Mouse (Mus musculus) neural tube, embryonic 10.5 days (tissue): ENCODE data around the gene Gm5105.

Experiments used
- DNase-seq: peaks from one replicate; pipeline ENCODE4 v3.0.0-alpha.2; 2017; ENCODE audit warnings: low spot score; ENCODE audit errors: extremely low spot score

Gene Gm5105

DNA sequence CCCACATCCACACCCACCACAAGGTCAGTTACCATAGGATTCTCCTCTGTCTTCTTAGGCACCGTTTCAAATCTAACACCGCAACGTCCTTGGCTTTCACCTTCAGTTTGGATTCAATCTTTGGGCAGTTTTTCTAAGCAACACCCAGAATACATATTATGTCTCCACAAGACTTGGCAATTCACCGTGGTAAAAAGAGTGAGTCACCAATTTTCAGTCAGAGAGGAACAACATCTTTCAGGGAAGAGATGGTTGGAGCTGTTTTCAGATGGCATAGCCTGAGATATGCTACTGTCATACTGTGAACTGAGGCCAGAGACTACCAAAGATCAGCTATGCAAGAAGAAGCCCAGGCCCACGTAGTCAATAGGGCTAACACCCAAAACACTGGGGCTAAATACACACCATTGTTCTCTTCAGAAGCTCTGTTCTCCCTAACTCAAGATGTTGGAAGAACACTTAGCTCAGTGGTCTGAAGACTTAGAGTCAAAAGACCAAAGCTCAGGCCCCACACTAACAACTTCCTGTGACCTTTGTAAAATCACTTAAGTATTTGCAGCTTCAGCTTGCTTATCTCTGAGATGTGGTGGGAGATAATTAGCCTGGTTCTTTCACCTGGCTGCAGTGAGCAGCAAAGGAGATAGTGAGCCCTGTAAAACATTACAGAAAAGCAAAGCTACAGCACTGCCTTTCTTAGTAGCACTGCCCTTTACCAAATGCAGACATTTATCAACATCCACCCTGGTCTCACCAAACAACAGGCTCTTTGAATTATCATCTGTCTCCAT lies 39.4 kb downstream of the Gm5105 start:
- no peak for DNase-seq

DNA sequence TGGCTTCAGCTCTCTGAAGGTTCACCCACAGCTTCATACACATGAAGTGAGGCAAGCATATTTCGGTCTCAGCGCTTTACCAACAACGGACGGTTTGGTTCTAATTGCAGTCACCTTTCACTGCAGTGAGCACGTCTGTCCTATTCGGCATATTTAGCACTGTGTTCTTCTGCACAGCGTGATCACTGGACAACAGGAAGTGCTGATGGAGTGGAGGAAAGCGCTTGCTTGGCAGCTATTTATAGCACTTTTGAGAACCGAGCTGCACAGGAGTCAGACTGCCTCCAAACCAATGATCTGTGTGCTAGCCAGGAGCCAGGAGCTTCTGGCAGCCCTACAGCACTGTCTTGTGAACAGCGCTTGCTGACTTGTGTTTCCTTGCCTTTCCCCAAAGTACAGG lies 40.9 kb downstream of the Gm5105 start:
- DNase-seq, result no peak

DNA sequence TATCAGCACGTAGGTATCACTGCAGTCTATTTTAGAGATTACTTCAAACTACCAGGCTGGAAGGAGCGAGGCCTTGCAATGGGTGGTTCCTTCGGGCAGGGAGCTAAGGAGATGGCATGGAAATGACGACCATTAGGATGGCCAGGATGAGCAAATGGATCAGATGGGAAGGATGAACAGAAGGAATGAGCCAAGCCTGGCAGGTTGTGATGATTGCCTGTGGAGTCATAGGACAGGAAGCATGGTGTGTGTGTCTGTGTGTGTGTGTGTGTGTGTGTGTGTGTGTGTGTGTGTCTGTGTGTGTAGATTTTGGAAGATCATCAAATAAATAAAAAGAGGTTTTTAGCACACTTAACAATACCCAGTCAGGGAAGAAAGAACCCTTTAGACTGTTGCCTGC lies 44.5 kb downstream of the Gm5105 start:
- no peak for DNase-seq

DNA sequence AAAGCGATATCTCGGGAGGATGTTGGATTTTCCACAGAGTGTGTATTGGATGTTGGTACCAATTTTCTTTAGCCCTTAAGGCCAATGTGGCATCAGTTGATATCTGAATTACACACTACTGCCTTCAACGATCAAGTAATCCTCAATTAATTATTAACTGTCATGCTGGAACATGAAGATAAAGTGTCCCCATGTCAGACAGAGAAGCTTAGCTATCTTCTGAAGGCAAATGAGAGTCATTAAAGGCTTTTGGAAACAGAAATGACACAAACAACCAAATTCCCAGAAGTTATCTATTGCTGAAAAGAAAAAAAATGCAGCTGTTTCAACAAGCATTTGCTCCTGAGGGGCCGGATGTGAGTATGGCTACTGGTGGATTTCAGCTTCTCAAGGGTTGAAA lies 45.2 kb downstream of the Gm5105 start:
- no peak for DNase-seq

DNA sequence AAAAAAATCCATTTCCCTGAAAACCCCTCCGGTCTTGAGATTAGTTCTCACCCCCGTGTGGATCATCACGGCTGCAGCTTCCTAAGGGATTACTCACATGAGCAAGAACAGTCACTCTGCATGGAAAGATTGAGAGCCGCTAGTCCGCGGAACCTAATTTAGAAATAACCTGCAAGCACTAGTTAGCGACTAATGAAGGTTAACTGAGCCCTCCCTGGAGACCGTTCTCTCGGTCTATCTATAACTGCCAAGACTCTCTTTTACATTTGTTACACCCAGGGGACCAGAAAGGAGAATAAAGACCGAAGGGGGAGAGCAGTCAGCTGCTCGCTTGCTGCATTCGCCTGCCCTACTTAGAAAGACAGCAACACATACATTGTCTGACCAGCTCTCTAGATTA lies 50.4 kb downstream of the Gm5105 start:
- DNase-seq, result no peak

DNA sequence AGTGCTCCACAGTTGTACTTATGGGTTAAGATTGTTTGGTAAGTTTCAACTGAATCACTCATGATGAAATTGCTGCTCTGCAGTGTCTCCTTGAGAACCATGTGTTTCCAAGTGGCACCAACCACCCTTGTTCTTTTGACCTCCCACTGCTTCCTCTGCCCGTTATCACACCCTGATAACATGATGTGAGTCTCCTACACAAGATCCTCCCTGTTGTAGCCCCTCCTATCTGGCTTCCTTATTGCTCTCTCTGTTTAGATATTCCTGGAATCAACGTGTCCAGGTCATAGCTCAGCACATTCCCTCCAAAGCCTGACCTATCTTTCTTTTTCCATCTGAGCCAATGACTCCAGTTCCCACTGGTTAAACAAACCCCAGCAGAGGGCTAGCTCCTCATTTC lies 52.5 kb downstream of the Gm5105 start:
- DNase-seq, result no peak

DNA sequence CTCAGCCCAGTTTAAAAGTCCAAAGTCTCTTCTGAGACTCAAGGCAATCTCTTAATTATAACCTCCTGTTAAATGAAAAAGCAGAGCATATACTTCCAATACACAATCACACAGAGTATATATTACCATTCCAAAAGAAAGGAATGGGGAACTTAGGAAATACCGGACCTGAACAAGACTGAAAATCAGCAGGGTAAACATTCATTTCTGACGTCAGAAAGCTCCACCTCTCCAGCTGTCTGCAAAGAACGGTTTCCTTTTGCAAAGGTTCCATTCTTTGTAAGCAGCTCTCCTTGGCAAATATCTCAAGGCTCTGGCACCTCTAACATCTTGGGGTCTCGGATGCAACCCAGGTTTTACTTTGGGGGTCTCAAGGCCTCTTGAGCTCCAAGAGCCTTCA lies 54.8 kb downstream of the Gm5105 start:
- DNase-seq, result no peak

DNA sequence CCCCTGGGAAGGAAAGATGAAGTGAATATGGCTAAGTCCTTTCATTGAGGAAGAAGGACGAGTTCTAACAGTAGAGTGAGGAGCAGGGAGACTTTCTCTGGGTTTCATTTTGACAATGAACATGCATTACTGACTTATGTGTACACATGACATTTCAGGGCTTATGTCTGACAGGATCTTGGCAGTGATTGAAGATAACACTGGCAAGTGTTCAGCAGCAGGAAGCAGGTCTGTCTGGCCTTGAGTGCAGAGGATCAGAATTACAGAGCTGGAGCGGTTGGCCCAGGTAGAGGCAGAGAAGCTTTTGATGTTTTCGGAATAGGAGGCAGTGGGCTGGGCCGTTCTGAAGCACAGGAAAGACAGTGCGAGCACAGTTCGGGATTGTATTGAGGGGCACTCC lies 59.0 kb downstream of the Gm5105 start:
- no peak for DNase-seq

DNA sequence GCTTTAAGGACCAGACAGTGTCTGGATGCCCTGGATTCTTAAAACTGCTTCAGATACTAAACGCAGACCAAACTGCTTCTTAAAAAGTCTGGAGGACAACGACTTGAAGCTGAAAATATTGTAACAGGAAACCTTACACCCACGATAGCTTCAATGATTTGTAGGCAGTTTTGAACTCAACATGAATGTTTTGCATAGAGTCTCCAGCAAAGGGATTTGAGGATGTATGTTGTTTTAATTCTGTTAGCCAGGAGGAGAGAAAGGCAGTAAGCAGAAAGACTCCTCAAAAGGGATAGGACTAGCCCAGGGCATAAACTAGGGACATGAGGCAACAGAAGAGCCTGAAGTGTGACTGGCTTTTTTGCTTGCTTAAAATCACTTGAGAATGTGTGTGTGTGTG lies 60.3 kb downstream of the Gm5105 start:
- no peak for DNase-seq

DNA sequence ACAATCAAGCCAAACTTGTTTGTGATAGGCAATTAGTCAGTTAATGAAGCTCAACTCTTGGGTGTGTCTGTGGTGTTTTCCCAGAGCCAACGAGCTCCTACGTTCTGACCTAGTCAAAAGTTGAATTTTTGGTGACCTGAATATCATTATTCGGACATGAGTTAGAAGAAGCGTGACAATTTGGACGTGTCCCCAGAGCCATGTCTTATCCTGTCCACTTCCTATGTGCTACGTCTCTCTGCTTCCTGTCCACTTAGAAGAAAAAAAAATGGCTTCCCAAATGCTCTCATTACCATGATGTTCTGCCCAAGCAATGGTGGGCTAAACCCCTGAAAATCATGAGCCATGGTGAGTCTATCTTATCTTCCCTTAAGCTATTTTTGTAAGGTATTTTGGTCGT lies 63.9 kb downstream of the Gm5105 start:
- DNase-seq, result no peak

DNA sequence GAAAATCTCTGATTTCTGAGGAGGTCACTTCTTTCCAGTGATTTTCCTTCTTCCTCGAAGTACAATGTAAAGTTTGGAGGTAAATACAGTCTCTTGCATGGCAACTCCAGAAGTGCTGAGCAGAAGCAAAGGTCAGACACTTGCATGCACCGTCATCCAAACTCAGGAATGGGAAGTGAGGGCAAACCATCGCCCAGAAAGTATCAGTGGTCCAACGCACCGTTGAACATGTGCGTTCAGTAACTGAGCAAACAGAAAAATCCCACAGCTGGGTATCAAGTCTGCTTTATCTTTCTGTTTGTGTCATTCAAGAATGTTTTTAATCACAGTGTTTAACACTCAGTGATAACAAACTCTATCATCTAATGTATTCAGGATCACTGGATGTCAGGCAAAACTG lies 64.6 kb downstream of the Gm5105 start:
- DNase-seq, result no peak

DNA sequence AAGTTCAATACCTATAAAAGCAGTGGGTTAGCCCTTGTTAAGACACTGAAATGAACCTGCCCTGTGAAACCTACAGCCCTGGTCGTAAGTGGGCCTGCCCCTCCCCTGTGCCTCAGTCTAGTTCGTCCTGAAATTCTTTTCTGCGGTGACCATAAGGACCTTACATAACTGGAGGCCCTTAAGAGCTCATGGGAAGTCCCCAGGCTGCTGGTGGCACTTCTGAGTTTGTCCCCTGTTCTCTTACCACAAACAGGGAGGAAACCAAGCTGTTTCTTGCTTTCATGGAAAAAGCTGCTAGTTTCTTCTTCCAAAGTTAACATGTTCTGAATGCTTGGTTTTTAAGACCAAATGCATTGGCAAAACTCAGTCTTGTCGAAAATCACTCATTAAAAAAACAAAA lies 65.3 kb downstream of the Gm5105 start:
- no peak for DNase-seq

DNA sequence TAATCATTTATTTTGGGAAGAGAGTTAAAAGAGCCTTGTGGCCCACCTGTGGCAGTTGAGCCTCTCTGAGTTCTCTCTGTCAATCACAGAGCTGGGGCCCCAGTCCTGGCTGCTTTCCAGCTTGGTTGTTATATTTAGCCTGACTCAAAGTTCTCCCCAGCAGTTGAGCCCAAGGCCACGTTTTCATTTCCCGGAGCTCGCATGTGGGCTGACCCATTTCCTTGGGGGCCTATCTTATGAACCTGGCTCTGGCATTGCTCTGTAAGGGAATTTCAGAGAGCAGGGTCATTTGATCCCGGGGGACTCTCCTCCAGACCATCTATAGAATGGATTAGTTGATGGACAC lies 66.5 kb downstream of the Gm5105 start:
- no peak for DNase-seq

DNA sequence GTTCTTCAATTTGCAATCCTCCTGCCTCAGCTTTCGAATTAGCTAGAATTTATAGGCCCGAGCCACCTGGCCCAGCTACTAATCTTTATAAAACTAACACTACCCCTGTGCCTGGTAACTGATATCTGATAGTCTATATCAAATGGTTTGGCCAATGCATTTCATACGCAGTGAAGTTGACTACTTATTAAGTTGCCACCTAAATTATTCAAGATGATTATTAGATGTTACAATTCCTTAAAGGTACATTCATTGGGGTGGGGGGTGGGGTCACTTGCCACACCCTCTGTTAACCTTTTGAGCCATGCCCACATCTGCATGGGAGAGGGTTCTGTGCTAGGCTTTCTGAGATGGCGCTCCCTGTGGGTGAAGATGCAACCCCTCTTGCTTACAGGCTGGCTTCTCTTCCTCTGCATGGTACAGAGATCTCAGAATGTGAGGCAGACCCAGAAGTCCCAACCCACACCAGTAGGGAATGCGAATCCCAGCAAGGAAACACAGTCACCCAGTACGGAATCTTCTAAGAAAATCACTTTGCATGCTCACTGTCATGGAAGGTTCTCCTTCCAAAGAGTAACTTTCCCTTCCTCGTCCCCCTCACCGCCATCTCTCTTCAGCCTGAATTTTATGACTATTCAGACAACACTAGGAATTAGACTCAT lies 67.0 kb downstream of the Gm5105 start:
- no peak for DNase-seq

DNA sequence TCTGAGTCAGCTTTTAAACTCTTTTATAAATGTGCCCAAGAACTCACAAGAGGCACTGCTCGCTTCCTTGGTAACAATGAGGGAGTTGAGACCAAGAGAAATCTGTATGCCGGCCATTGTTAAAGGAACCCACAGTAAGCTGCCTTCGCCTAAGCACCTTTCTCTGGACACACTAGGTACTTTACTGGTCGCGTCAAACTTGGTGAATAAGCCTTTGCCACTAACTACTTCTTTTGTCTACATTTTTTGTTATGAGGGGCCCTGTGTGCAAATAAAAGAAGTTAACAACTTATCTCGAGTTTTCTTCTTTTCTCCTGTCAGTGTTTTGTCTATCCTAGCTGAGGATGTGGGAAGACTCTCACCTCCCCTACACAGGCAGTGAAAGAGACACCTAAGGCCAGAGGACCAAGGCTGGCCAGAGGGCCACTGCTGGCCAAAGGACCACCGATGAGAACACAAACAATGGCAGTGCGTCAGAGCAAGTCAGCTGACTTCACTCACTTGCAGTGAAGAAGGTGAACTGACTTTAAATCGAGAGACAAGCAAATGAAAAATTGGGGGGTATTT lies 67.9 kb downstream of the Gm5105 start:
- DNase-seq, result no peak
